Mouse (Mus musculus) heart, adult 18-20 months (tissue): ENCODE measurements around the gene Akap6. TPM values are rescaled to one million over a fixed set of nuclear protein-coding genes. Genes with fewer than 3 reads are reported as not detected.

Experiments used
- DNase-seq, 2 experiments: peaks; one replicate each; pipeline ENCODE4 v3.0.0; 2021 to 2022; ENCODE audit warnings: mixed read lengths in 1 of 2
- long read RNA-seq, 2 experiments: library from polyadenylated mRNA; stranded (forward); transcript quantifications; one replicate each; pipeline ENCODE4 v2.0.0; 2021
- total RNA-seq, 2 experiments: library from RNA; stranded (reverse); gene quantifications; 2 replicates each; pipeline ENCODE4 v1.2.3; 2021

Gene Akap6
- 100 to 1,000 TPM; 103 to 105 TPM for total RNA-seq
- long read RNA-seq, experiment 1, partial matches to known transcripts: 6 of 12 reads
- long read RNA-seq, experiment 1, other reads (novel, unspliced or antisense): 6 of 12 reads
- long read RNA-seq, experiment 2, partial matches to known transcripts: 9 of 9 reads
- long read RNA-seq, experiment 2, other reads (novel, unspliced or antisense): 0 of 9 reads

GRCm38 (mm10) chr12:52699146-52699545 is at the start of gene Akap6:
Gene Akap6, plus strand, starts transcription at chr12:52699383.
- no peak for DNase-seq

DNA sequence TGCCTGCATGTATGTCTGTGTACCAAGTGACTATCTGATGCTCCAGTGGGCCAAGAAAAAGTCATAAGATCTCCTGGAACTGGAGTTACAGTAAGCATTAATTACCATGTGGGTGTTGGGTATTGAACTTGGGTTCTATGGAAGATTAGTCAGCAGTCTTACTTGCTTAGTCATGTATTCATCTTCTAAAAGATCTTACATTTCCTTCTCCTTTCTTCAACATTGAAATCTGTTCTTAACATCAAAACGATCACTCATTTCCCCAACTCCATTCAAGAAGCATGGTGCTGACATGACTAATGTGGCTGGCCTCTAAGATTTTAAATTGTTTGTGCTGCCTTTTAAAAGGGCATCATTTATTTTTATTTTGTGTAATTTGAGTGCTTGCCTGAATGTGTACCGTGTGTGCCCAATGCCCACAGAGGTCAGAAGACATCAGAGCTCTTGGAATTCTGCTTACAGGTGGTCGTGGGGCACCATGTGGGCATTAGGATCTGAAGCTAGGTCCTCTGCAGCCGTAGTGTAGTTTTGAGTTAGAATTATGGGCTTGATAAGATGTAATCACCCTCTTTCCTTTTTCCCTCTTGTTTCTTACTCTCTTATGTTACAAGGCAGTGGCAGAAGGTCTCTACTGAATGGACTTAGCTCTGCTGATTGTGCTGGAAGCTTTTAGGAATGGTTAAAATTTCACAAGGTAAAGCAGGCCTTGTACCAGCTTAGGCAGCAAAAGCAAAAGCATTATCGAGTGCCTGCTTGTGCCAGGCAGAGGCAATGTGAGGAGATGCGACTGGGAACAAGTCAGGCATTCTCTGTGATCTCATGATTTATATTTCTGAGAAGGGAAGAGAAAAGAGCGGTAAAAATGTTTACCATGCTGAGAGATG is 36.0 kb upstream of the Akap6 start:
- no peak for DNase-seq

GRCm38 (mm10) chr12:52664944-52665343 is 34.2 kb upstream of the Akap6 start:
- no peak for DNase-seq

- peak; percentile 20 to 25 for DNase-seq
Measured at GRCm38 (mm10) chr12:52671436-52671835, 27.7 kb upstream of the Akap6 start.

GRCm38 (mm10) chr12:52671943-52672342 is 27.2 kb upstream of the Akap6 start:
- DNase-seq: peak in 1 of 2 experiments; percentile 4

DNA sequence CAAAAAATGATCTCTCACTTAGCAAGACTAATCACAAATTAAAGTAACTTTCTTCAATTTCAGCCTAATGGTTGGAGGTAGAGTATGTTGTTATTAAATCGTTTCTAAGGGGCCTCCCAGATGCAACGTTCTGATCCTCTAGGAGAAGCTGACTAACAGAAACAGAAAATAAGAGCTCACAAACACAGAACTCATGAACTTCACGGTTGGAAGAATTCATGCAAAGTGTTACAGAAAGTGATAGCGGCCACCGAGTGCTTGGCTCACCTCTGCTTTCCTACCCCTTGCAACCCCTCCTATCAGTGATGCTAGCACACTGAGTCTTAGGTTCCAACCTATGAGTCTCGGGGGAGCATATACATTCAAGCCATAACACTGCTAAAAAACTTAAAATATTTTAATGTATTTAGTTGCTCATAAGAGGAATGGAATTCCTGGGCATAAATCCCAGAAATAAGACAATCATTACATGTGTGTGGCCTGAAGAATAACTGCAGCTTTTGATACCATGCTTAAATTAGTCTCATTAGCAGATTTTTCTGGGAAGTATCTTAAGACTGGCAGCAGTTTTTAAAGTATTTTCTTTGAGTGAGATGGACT is 25.7 kb upstream of the Akap6 start:
- no peak for DNase-seq

DNA sequence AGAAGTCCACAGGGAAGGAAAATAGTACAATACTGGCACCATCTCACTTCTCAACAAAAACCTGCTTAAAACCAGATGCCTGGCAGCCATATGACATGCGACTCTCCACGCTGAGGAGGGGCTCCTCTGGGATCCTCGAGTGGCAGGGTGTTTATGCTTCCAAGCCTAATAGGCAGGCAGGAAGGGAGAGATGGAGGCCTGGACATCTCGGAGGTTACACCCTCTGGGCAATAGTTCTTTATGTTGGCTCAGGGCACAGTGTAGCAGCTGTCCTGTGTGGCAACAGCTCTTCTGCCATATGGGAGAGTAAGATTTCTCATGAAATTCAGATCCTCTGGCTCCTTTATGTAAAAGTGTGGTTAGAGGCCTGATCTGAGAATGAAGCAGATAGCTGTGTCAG is 24.2 kb upstream of the Akap6 start:
- DNase-seq: no peak

GRCm38 (mm10) chr12:52687355-52687754 is 11.8 kb upstream of the Akap6 start:
- peak in 1 of 2 experiments; percentile 4 for DNase-seq

DNA sequence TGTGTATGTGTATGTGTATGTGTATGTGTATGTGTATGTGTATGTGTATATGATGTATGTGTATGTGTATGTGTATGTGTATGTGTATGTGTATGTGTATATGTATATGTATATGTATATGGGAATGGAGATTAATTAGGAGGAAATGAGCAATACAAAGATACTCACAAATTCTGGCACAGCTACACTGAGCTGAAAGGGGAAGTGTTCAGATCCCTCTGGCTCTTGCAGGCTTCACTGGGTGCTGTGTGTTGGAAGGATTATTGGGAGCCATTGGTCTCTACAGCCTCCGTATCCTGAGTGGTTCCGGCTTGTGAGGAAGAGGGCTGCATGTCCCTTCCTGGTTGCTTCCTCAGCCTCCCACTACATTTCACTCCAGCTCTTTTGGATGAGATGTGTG is 10.5 kb upstream of the Akap6 start:
- DNase-seq: no peak

- DNase-seq: no peak
Measured at GRCm38 (mm10) chr12:52691552-52691951, 7.6 kb upstream of the Akap6 start.

- no peak for DNase-seq
Measured at GRCm38 (mm10) chr12:52692290-52692974, 6.8 kb upstream of the Akap6 start.

- no peak for DNase-seq
Measured at GRCm38 (mm10) chr12:52697407-52698109, 1.6 kb upstream of the Akap6 start.

DNA sequence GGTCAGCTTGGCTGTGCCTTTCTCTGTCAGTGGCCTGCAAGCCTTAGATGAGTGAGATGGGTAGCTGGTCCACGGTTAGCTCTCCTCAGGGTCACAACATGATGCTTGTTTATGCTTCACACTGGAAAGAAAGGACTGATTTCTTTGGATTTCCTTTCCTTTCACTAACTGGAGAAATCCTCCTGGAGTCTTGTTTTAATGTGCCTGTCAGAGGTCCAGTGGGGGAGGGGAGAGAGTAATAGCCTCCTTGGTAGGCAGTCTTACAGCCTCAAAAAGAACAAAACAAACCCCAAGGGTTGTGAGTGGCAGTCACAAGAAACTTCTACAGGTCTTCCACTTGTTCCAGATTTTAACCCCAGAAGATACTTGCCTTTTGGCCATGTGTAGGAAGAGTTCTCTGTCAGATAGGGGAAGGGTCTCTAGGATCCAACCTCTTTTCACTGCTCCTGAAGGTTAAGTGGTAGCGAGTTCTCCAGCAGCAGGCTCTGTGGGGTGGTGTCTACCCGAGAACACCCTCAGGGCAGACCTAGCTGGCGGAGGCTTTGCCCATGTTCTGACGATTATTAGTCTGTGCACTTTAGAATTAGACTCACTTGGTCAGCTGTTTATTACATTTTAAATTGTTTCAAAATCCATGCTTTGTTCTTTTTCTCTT is 780 bp upstream of the Akap6 start:
- no peak for DNase-seq

- DNase-seq: no peak
Measured at GRCm38 (mm10) chr12:52699961-52700696, 946 bp downstream of the Akap6 start.

DNA sequence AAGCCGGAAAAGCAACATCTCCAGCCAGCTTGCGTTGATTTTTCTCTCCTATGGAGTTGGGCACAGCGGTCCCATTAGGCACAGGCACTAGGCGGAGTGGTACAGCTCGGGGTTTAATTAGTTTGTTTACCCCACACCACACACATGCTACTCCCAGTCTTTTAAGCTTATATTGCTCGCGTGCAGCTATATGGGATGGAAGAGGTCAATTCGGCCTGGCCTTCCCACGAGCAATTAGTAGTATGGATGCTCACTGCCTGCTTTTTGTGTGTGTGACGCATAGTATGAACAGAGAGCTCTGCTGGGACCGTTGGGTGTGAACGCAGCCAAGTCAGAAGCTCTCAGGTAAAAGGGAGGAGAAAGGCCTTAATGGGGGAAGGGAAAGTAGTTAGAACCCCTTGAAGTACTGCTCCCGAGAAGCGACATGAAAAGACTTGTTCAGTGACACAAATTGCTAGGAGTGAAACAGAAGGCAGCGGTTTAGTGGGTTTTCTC is 1.6 kb downstream of the Akap6 start:
- DNase-seq: peak in 1 of 2 experiments; percentile 6

DNA sequence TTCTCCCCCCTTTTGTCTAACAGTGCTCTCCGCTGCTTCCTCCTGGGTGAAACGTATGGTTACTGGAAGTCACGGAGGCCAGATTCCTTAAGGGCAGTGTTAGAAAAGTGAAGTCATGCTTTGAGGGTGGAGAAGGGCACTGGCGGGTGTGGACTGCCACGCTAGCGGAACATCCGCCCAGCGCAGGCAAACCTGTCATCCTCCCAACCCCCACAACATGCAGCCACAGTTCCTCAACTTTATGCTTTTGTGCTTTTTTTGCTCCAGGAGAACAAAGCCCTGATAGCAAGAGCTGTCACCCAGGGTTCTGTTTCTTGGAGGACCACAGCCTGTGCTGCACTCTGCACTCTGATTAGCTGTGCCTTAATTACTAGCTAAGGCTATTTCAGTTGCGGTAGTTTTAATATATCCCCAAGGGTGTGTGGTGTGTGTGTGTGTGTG is 2.0 kb downstream of the Akap6 start:
- DNase-seq: peak; percentile 12

DNA sequence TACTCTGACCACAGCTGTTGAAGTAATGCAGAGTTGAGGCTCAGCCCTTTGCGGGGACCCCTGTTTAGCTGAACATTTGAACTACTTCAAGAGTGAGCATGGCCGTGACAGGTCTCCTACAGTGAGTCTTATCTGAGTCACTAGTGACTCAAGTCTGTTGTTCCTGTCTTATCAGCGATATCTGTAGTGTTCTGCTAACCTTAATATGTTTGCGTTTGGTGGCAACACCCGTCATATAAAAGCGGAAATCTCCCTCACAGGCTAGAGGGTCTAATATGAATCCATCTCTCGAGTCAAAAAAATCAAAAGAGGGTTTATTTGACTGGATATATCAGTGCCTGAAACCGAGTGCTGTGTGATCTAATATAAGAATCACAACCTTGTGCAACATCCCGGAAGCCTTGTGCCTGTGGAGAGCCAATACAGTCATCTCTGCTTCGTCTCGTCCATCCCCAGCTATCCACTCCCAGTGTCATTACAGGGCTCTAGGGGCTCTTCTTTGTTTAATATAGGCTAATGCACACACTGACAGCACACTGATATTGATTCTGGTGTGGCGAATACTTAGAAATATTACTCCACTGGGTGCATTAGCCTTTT is 3.3 kb downstream of the Akap6 start:
- DNase-seq: no peak

DNA sequence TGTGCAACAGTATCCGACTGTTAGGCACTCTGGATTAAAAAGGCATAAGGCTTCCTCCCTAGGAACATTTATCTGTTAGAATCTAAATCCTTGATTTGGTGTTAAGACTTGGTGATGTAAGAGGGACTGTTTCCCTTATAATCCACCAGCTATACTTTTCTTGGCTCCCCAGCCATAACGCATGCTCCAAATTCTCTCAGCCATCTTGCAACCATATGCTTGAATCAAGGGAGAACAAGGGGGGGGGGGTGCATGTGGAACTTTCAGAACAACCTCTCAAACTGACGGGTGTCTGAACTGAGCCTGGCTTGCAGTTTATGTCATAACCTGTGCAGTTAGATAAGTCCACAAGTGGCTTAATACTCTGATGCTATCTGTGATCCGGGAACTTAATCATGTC is 4.9 kb downstream of the Akap6 start:
- DNase-seq: no peak

DNA sequence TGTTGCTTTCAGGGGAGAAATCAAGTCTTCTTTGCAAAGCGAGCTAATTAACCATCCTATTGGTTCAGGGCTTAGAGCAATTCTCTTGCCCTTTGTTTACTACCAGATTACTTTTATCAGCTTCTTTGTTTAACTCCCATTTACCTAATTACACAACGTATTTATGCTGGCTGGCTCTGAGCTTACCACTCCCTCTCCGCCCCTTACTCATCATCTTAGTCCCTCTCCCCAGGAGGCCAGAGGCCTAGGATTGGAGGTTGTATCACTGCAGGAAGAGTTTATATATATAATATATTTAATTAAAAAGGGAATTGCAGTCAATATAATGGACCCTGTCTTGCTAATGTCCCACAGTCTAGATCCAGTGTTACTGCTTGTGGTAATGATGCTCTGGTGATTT is 5.6 kb downstream of the Akap6 start:
- no peak for DNase-seq

DNA sequence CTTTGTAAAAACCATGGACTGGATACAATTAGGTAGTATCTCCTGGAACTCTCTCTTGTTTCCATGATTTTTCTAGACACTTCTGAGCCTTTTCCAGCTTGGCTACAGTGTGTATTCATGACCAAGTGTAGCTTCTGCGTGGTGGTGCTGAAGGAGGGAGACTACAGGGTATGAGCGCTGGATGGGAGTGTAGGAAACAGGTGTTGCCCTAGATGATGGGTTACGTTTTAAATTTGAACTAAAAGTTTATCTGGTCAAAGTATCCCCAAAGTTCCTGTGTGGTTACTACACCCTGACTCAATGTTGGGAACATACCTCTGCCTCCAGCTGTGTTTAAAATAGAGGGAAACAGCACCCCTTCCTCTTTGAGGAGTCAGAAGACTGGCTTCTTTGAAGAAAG is 12.2 kb downstream of the Akap6 start:
- DNase-seq: no peak
